Mouse (Mus musculus) monocyte, adult 5-6 weeks (primary cell): ENCODE data around the gene Cx3cr1. TPM values are rescaled to one million over a fixed set of nuclear protein-coding genes. Genes with fewer than 3 reads are reported as not detected.

ENCODE experiments used
- ATAC-seq: fragments of 153-309, 156-312 bp; replicated peaks from 2 replicates; pipeline ENCODE4 v1.8.0; 2017; ENCODE audit warnings: mild to moderate bottlenecking; ENCODE audit not compliant: low TSS enrichment, insufficient number of reproducible peaks, severe bottlenecking, poor library complexity, low FRiP score
- total RNA-seq: library from RNA; stranded (forward); fragments of 200-1000, 200-491, 200-594 nt; gene quantifications from 3 replicates; pipeline ENCODE4 v1.2.3, GENCODE M21; 2017

The Cx3cr1 gene
- total RNA-seq, 1 experiment from 2014 or later = 263 TPM

- no peak for ATAC-seq
Measured at GRCm38 (mm10) chr9:120084406-120084805, 14.7 kb upstream of the Cx3cr1 start.

GRCm38 (mm10) chr9:120083158-120083894 is 13.6 kb upstream of the Cx3cr1 start:
- ATAC-seq = peak; percentile 88

- no peak for ATAC-seq
Measured at GRCm38 (mm10) chr9:120082691-120083090, 13.0 kb upstream of the Cx3cr1 start.

- no peak for ATAC-seq
Measured at GRCm38 (mm10) chr9:120081967-120082366, 12.3 kb upstream of the Cx3cr1 start.

- ATAC-seq = no peak
Measured at GRCm38 (mm10) chr9:120081247-120081646, 11.6 kb upstream of the Cx3cr1 start.

DNA sequence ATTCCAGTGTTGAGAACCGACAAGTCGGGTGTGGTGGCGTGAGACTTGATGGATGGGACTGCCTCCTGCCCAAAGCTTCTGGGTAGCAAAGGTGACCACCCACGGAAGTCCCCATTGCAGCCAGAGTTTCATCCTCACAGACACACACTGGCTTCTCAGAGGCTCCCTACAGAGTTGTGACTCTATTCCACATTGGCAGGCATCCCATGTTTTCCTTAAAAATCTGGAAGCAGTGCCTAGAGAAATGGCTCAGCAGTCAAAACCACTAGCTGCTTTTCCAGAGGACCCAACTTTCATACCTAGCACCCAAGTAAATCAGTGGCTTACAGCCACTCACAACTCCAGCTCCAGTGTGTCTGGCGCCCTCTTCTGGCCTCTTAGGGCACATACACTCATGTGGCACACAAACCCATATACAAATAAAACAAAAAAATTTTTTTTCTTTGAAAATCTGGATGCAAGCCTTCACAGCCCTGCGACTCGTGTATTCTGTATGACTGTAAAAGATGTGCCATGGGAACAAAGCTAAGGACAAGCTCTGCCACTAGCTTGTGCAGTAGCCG is 10.9 kb upstream of the Cx3cr1 start:
- ATAC-seq = no peak

GRCm38 (mm10) chr9:120079901-120080300 is 10.2 kb upstream of the Cx3cr1 start:
- no peak for ATAC-seq

DNA sequence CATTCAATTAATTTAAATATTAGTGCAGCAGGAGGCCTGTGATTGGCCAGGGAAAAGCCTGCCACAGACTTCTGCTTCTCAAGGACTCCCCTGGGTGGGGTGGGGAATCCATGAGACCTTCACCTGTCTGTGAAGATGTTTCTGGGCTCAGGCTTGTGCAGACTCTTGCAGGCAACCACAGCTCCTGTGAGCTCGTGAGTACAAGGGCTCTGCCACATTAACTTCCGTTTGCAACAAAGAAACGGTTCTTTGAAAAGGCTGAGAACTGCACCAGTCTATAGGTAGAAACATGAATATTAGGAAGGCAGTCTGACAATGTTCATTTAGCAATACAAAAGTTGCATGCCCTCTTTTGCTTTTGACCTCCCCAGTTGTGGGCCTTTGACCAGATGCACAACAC is 8.6 kb upstream of the Cx3cr1 start:
- no peak for ATAC-seq

DNA sequence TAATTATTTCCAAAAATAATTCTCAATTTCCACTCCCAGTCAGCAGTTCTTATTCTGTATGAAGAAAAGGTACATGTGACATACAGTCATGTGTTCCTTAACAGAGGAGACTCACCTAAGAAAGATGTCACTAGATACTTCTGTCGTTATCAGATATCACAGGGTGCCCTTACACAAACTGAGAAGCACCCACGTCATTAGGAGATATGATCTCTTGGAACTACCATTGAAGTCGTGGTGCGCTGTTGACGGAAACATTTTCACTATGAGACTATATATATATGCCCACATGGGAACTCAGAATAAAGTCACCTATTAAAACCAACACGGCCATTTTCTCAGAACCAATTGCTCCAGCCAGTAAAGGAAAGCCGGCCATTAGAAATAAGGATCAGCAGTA is 4.8 kb upstream of the Cx3cr1 start:
- no peak for ATAC-seq

GRCm38 (mm10) chr9:120073169-120073568 is 3.5 kb upstream of the Cx3cr1 start:
- peak; percentile 64 for ATAC-seq

DNA sequence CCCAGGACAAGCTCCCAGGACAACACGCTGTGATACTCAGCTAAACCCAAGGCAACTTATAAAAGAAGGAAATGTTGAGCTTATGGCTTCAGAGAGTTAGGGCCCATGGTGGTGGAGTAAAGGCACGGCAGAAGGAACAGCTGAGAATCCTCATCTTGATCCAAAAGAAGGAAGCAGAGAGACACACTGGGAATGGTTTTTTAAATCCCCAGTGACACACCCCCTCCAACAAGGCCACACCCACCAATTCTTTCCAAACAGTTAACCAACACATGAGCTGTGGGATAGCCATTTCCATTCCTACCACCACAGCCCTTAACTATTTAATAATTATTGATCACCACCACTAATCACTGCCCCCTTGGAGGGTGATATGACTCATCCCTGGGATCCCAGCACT is 1.6 kb upstream of the Cx3cr1 start:
- ATAC-seq = no peak

GRCm38 (mm10) chr9:120068047-120068446 is 1.6 kb downstream of the Cx3cr1 start:
- peak; percentile 72 for ATAC-seq

DNA sequence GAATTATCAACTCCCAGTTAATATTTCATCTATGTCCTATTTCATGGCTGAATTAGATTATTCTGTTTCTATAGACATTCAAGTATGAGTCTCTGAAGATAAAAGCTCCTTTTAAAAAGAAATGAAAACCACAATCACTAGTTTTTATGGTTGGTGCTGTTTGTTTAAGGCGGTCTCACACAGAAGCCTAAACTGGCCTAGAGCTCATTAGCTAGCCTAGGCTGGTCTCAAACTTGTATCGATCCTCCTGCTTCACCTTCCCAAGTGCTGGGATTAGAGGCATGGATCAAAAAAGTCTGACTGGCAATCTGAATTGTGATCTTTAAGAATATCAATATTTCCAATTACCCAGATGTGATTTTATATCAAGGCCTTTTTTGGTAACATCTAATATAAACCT is 2.1 kb downstream of the Cx3cr1 start:
- no peak for ATAC-seq

DNA sequence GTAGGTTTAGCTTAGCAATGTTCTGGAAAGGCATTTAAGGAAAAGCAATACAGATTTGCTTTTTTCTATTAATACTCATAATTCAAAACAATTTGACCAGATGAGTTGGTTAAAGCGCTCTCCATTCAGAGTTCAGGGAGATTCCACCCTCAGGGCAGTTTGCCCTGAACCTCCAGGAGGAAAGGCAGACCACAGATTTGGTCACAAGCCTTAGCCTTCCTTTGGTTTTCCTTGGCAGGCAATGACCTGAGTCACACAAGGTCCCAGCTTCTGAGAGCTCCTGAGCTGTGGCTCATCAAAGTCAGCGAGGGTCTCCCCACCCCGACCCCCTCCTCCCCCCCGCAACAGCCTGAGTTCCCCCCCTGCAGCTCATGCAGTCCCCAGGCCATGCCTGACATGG is 5.4 kb downstream of the Cx3cr1 start:
- no peak for ATAC-seq

GRCm38 (mm10) chr9:120058730-120059129 is 10.9 kb downstream of the Cx3cr1 start:
- ATAC-seq = peak; percentile 86

DNA sequence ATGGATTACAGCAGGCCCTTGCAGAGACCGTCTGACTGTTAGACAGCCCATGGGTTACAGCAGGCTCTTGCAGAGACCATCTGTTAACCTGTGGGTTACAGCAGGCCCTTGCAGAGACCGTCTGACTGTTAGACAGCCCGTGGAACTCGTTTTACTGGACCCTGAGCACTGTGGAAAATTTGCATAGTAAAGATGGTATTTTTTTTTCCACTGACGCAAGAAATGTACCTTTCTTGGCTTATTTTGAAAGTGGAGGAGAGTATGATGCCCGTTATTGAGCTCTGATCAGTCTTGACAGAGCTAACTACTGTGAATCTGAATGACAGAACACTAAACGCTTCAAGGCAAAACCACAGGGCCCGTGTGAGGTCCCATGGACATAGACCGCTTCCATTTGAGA is 13.5 kb downstream of the Cx3cr1 start:
- no peak for ATAC-seq

DNA sequence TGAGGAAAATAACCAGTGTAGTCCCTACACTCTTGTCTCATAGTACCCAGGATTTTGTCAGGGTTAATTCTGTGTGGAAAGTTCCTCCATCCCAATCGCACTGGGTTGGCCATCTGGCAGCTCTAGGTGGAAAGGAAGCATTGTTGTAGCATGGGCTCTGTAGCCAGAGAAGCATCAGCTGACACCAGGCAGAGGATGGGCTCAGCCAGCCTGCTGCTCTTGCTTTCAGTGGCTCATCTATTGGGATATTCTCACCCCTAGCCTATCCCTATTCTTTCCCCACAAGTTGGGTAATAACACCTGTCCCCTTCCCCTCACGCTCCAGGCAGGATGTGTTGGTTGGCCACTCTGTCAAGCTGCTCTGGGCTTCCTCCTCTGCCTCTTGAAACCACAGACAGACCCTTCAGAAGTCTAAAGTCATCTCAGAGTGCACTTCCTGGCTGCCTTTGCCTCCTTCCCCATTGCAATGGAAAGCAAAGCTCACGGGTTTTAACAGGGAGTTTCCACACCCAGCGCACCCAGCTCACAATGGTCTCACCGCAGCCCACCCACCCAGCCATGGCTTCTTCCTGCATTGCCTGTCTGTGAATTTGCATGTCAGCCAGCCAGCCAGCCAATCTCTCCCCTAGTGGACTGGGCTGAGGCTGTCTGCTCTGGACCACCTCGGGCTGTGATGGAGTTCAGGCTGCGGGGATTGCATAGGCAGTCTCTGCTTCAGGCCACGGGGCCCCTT is 15.0 kb downstream of the Cx3cr1 start:
- ATAC-seq = peak; percentile 65

DNA sequence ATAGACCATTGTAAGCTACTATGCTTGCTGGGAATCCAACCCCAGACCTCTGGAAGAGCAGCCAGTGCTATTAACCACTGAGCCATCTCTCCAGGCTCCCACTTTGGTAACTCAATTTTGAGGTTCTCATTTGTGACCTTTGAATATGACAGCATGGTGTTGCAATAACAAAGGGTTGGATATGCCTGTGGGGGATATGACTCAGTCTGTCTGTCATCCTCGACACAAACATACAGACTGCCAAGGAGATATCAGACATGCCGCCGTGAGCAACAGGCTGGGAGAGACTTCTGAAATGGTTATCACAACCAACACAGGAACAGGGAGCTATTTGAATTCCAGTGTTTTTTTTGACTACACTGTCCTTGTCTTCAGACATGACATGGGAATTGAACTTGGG is 20.3 kb downstream of the Cx3cr1 start:
- peak; percentile 74 for ATAC-seq

DNA sequence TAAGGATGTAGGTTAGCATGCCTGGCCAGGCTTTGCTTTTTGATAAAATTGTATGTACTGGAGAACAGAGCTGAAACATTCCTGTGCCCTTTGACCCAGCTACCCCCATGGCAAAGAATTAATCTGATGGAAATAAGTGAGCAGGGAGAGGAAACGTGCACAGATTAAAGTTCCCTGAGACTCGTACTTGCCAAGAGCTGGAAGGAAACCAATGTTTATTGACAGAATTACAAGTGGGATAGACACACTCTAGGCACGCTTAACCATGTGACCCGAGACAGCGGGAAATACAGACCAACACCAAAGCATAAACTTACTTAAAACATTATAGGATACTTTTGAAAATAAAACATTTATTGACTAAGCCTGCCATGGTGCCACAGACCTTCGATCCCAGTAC is 21.2 kb downstream of the Cx3cr1 start:
- ATAC-seq = no peak

DNA sequence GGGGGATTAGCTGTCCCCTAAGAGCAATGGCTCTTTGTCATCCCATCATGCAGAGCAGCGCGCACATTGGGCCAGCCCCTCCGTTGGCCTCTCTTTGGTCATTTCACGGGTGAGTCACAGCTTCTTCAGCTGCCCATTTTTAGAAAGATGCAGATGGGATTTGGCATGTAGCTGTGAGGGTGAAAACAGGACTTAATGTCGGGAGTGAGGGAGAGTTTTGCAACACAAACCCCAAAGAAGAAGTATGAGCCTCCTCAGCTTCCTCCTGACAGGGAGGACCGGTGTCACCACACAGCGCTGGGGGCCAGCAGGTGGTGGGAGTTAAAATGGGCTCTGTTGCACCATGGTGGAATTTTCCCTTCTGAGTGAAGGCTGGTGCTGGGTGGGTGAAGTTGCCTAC is 26.6 kb downstream of the Cx3cr1 start:
- peak; percentile 73 for ATAC-seq
